Mouse (Mus musculus) intestine, embryonic 15.5 days (tissue): ENCODE measurements around the gene Scai. TPM values are rescaled to one million over a fixed set of nuclear protein-coding genes. Genes with fewer than 3 reads are reported as not detected.

Source experiments
- ATAC-seq: fragments of 200-750 bp; cut with Nextera tagmentation; 2 replicates; pipeline ENCODE4 v1.8.0; 2017; ENCODE audit warnings: moderate TSS enrichment, moderate library complexity
- H3K27ac ChIP-seq: fragments of 300-500 bp; sonication (generic); 2 replicates; pipeline ENCODE4 v1.5.1; 2015; ENCODE audit warnings: mild to moderate bottlenecking, inconsistent platforms
- H3K27me3 ChIP-seq: fragments of 300-500 bp; sonication (generic); replicated peaks from 2 replicates; pipeline ENCODE4 v1.6.1; 2015; ENCODE audit warnings: inconsistent platforms
- H3K36me3 ChIP-seq: fragments of 300-500 bp; sonication (generic); 2 replicates; pipeline ENCODE4 v1.6.1; 2015; ENCODE audit warnings: inconsistent platforms
- H3K4me1 ChIP-seq: fragments of 300-500 bp; sonication (generic); replicated peaks from 2 replicates; pipeline ENCODE4 v1.6.1; 2015; ENCODE audit warnings: inconsistent platforms
- H3K4me2 ChIP-seq: fragments of 300-500 bp; sonication (generic); replicated peaks from 2 replicates; pipeline ENCODE4 v1.6.1; 2015; ENCODE audit warnings: mild to moderate bottlenecking, inconsistent platforms
- H3K4me3 ChIP-seq: fragments of 300-500 bp; sonication (generic); replicated peaks from 2 replicates; pipeline ENCODE4 v1.5.1; 2015; ENCODE audit warnings: inconsistent platforms
- H3K9ac ChIP-seq: fragments of 300-500 bp; sonication (generic); 2 replicates; pipeline ENCODE4 v1.6.1; 2015; ENCODE audit warnings: inconsistent platforms
- H3K9me3 ChIP-seq: fragments of 300-500 bp; sonication (generic); 2 replicates; pipeline ENCODE4 v1.6.1; 2016; ENCODE audit warnings: inconsistent platforms
- whole genome bisulfite sequencing: fragments of 180-500 bp; shearing (Covaris S2); methylation state at CpG from one replicate; pipeline ENCODE4 v1.1.7; 2015; 5-methylcytosine and 5-hydroxymethylcytosine counted together
- polyA plus RNA-seq: library from polyadenylated mRNA; unstranded; fragments of >200 nt; fragmentation: Nextera tagmentation; extraction: Ambion mirVana; gene quantifications from 2 replicates; pipeline ENCODE4 v1.2.1, GENCODE M21; 2015

Gene Scai
- polyA plus RNA-seq, 1 experiment from 2014 or later = 6.7 TPM

DNA sequence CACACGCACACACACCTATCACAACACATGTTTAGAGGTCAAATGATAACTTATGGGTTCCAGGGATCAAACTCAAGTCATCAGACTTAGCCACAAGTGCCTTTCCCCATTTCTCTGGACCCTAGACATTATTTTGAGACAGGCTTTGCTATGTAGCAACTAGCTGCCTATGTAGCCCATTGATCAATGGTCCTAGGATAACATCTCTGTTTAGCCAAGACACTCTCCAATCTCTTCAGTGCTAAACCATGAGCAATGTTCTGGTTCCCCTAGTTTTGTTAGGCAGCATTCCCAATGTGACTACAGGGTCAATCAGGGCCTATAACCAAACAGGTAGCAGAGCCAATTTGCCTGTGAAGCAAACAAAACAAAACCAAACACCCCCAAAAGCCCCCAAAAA, 142.0 kb downstream of the Scai start:
- Histone ChIP-seq H3K4me1 (no peaks in the 10 kb centered on the region), H3K27ac (no peak overlapping the region), H3K4me3 (no peak overlapping the region), H3K9me3 (no peaks in the 10 kb centered on the region), H3K36me3 (peaks cover 12% of the 10 kb centered on the region; the same call in 1 of the 2 replicates), H3K4me2 (no peak overlapping the region), H3K9ac (no peak overlapping the region), H3K27me3 (no peaks in the 10 kb centered on the region)
- no peak for ATAC-seq
- 88% methylated on average over 1 of the region's 1 CpGs for WGBS

- Histone ChIP-seq H3K9ac (no peak overlapping the region), H3K4me2 (no peak overlapping the region), H3K36me3 (peaks cover 15% of the 10 kb centered on the region), H3K27ac (no peak overlapping the region), H3K4me3 (no peak overlapping the region), H3K27me3 (no peaks in the 10 kb centered on the region), H3K9me3 (no peaks in the 10 kb centered on the region), H3K4me1 (no peaks in the 10 kb centered on the region)
- WGBS = 98% methylated on average over 1 of the region's 1 CpGs
- ATAC-seq = no peak
These were observed 150.3 kb downstream of the Scai start for GRCm38 (mm10) chr2:39040215-39040614.

DNA sequence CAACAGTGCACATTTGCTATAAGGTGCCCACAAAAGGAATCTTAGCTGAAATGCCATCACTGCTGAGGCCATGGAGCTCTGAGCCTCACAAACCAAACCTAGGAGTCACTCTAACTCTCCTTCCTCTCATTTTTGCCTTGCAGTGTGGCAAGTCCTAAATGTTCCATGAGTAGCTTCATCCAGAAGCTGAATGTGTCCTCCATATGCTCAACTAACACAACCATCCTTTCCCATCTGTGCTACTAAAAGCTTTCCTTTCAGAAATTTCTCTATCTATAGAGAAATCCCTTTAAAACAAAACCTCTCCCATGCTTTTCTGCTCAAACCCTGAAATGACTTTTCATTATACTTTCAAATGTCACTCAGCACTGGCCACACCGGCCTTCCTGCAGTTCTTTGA, 158.9 kb downstream of the Scai start:
- ATAC-seq = no peak
- no peak overlapping the region for H3K9ac ChIP-seq
- no peaks in the 10 kb centered on the region for H3K9me3 ChIP-seq
- WGBS = 98% methylated on average over 1 of the region's 1 CpGs
- no peak overlapping the region for H3K27ac ChIP-seq
- no peaks in the 10 kb centered on the region for H3K4me1 ChIP-seq
- no peak overlapping the region for H3K4me3 ChIP-seq
- H3K4me2 ChIP-seq = no peak overlapping the region
- H3K36me3 ChIP-seq = peaks cover 16% of the 10 kb centered on the region; the same call in 1 of the 2 replicates
- no peaks in the 10 kb centered on the region for H3K27me3 ChIP-seq

DNA sequence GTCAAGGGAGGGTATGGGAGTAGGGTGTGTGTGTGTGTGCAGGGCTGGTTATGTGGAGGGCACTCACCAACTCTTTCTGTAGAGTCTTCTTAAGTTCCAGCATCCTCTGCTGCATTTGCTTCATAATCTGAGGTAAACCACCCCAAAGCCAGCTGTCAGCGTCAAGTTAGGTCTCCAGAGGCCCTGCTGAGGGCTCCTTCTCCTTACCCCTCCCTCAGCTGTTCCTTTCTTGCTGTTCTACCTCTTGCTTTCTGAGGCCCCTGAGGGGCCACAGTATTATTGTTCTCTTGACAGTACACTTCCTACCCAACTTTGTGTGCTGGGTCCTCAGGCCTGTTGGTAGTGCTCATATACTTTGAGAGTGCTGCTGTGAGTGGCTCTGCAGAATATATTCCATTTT, 170.5 kb downstream of the Scai start:
- Histone ChIP-seq H3K9me3 (no peaks in the 10 kb centered on the region), H3K9ac (no peak overlapping the region), H3K4me2 (no peak overlapping the region), H3K4me3 (no peak overlapping the region), H3K36me3 (peaks cover 50% of the 10 kb centered on the region), H3K27me3 (no peaks in the 10 kb centered on the region), H3K4me1 (no peaks in the 10 kb centered on the region), H3K27ac (no peak overlapping the region)
- WGBS = 89% methylated on average over 1 of the region's 1 CpGs
- ATAC-seq = no peak

DNA sequence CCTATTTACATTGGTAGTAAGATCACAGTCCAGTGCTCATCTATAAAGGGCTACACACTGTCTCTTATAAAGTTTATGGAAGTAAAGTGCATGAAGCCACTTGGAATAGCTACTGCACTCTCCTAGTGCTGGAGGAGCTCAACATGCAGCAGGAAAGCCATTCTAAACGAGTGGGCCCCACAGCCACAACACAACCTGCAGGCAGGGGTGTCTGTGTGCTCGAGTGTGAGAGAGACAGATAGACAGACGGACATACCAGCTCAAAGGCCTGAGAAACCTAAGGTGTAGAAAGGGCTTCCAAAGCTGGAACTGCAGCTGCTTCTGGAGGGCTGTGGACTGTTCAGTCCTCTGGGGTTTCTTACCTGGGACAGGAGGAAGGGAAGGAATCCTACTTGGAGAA, 174.0 kb downstream of the Scai start:
- H3K9me3 ChIP-seq = no peaks in the 10 kb centered on the region
- no peaks in the 10 kb centered on the region for H3K4me1 ChIP-seq
- peaks cover 44% of the 10 kb centered on the region for H3K36me3 ChIP-seq
- WGBS = 75% methylated on average over 3 of the region's 3 CpGs
- no peak for ATAC-seq
- no peaks in the 10 kb centered on the region for H3K27me3 ChIP-seq
- no peak overlapping the region for H3K4me3 ChIP-seq
- no peak overlapping the region for H3K4me2 ChIP-seq
- H3K9ac ChIP-seq = no peak overlapping the region
- no peak overlapping the region for H3K27ac ChIP-seq

Other genes starting within 250 kb of the Scai start
- gene Wdr38, start 193.3 kb downstream of the Scai start, polyA plus RNA-seq = 1.3 and 1.4 TPM in 2 replicates
- 107 and 111 TPM in 2 replicates for gene Arpc5l, start 185.4 kb downstream of the Scai start, polyA plus RNA-seq
- 888 and 1,051 TPM in 2 replicates for gene Rpl35, start 185.1 kb downstream of the Scai start, polyA plus RNA-seq
- gene Golga1, start 125.2 kb downstream of the Scai start, polyA plus RNA-seq = 28.5 and 28.9 TPM in 2 replicates
- gene Ppp6c, start 35.7 kb upstream of the Scai start, polyA plus RNA-seq = 67.1 and 75.5 TPM in 2 replicates